Comparison of ENCODE assay signal across 17 mouse cellular contexts in the genomic region with DNA sequence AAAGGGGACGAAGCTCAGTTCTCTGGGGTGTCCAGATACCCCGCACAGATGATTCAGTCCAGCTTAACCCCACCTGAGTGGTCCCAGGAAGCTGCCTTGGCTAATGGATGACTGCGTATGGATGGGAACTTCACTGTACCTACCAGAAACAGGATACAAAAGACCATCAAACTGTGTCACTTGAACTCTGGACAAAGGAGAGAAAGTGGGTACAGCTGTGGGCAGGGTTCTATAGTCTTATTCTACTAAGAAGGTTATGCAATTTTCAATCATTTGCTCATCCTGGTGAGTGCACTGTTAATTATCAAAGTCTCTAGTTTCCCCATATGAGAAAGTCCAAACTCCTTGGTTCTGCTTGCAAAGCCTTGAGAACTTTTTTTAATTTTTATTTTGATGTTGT.
"Had no signal": no experiment of that assay in that cellular context is flagged by ENCODE, and none has a peak within 500 bp of the region (broad histone marks: within the 10 kb centered on the region; RNA-seq: fewer than 3 reads in every experiment).

No protein-coding gene starts in this region.

- H3K9me3 ChIP-seq: lung, embryonic 15.5 days; megakaryocyte, embryonic 14.5 days; midbrain, embryonic 13.5 days; midbrain, embryonic 15.5 days; neural tube, embryonic 12.5 days; stomach, embryonic 15.5 days had no signal

- H3K36me3 ChIP-seq: lung, embryonic 15.5 days; midbrain, embryonic 13.5 days; midbrain, embryonic 15.5 days; neural tube, embryonic 12.5 days; stomach, embryonic 15.5 days had no signal

- H3K4me1 ChIP-seq: lung, embryonic 15.5 days; midbrain, embryonic 13.5 days; midbrain, embryonic 15.5 days; neural tube, embryonic 12.5 days; stomach, embryonic 15.5 days had no signal

- H3K4me2 ChIP-seq: lung, embryonic 15.5 days; midbrain, embryonic 11.5 days; midbrain, embryonic 13.5 days; midbrain, embryonic 15.5 days; neural tube, embryonic 12.5 days; stomach, embryonic 15.5 days had no signal

- H3K27me3 ChIP-seq: lung, embryonic 15.5 days; midbrain, embryonic 13.5 days; midbrain, embryonic 15.5 days; neural tube, embryonic 12.5 days; stomach, embryonic 15.5 days had no signal

- H3K27ac ChIP-seq: lung, embryonic 15.5 days; macrophage; midbrain, embryonic 13.5 days; midbrain, embryonic 15.5 days; neural tube, embryonic 12.5 days; stomach, embryonic 15.5 days; stomach, postnatal 0 days had no signal

- H3K9ac ChIP-seq: lung, embryonic 15.5 days; midbrain, embryonic 13.5 days; midbrain, embryonic 15.5 days; neural tube, embryonic 12.5 days; stomach, embryonic 15.5 days had no signal

- H3K4me3 ChIP-seq: lung, embryonic 15.5 days; megakaryocyte, embryonic 14.5 days; midbrain, embryonic 13.5 days; midbrain, embryonic 15.5 days; neural tube, embryonic 12.5 days; stomach, embryonic 15.5 days had no signal

- DNase-seq: lung, adult 2 months; lung, postnatal 14 days; lung, postnatal 36 days; right cerebral cortex, postnatal 14 days; thymus, adult 2 months; thymus, postnatal 25 days; thymus, postnatal 4 days had no signal

- ATAC-seq: lung, postnatal 0 days; midbrain, embryonic 13.5 days; midbrain, embryonic 15.5 days had no signal
